Mouse (Mus musculus): ENCODE measurements around the gene Dnase1l3.

The Dnase1l3 gene

DNA sequence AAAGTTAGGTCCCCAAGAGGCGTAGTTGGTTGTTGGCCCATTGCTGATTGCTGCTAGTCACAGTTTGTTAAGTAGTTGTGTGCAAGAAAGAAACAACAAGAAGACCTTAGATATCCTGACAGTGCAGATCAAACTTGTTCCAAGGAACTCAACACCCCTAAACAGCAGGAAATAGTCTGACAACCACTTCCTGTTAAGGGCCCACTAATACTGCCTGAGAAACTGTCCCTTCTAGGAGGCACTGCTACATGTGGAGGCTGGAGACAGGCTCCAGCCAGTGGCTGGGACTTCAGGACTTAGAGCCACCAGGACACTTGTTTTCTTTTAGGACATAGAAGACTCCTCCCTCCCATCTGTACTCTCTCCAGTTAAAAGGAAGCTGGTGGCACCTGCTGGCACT is 16.9 kb downstream of the Dnase1l3 start:
- in situ Hi-C loops (cut with MboI): no loop called here

GRCm38 (mm10) chr14:7975177-7975576 is 19.2 kb downstream of the Dnase1l3 start:
- in situ Hi-C loops (cut with MboI): no loop called here

GRCm38 (mm10) chr14:7974643-7975042 is 19.7 kb downstream of the Dnase1l3 start:
- in situ Hi-C loops (cut with MboI): no loop called here

DNA sequence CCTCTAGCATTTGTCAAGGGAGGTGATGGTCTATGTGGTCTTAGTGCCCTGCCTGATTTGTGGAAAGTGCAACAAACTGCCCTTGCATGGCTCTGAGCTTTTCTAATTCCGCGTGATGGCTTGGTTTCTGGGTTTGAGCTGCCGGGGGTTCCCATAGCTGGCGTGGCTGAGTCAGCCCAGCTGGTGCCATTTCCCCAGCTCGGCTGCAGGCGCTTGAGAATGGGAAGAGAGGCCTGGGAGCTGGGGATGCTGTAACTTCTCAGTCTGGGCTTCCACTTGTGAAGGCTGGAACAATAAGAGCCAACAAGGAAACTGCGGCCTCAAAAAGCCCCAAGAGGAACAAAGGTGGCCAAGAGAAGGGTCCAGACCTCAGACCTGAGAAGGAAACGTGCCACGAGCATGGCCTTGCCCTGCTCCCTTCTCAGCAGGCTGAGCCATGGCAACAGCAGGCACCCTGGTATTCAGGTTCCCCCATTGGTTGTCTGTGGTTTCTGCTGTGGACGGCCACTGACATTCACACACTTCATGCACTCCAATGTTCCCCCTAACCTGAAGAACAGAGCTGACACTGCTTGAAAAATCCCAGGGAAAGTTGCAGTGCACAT is 22.4 kb downstream of the Dnase1l3 start:
- in situ Hi-C loops (cut with MboI): no loop called here

DNA sequence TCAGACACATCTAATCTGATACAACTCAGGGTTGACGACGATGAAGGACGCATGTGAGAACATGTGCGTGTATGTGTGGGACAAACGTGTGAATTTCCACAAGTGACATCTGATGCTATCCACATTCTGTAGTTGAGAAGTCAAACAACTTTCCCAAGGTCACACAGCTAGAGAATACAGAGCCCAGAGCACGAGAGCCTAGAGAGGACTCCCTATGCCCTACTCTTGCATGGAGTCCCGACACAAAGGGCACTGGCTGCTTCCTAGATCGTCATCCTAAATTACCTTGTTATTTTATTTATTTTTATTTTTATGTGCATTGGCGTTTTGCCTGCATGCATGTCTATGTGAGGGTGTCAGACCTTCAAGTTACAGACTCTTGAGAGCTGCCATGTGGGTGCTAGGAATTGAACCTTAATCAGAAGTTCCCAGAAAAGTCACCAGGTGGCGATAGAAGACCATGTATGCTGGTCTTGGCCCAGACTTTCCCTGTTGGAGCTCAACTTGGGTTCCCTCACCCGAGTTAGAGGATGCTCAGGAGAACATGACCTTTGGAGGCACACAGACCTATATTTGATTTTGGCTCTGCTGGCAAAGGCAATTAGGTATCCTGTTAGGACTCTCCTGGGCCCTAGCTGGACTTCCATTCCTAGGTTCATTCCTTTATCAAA is 30.0 kb downstream of the Dnase1l3 start:
- in situ Hi-C loops (cut with MboI): loop anchor here (10.0 kb wide), 1 partner anchor 80 kb away; no protein-coding TSS in a partner anchor

GRCm38 (mm10) chr14:7963160-7963559 is 31.2 kb downstream of the Dnase1l3 start:
- in situ Hi-C loops (cut with MboI): loop anchor here (10.0 kb wide), 1 partner anchor 82 kb away; no protein-coding TSS in a partner anchor

DNA sequence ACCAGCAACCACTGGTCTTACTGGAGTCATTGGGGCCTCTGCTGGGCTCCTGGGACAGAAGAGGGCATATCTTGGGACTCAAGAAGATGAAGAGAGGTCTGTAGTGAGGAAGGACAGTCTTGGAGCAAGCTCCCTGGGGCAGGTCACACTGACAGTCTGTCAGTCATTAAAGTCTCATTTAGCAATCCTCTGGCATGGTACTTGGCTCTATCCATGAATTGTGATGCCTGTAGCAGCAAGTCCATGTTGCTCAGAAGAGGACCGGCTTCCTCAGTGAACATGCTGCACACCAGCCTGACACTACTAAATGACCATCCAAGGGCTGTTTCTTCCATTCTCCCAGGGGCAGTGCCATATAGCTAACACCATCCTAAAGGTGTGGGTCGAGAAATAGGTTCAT is 31.7 kb downstream of the Dnase1l3 start:
- in situ Hi-C loops (cut with MboI): loop anchor here (10.0 kb wide), 1 partner anchor 82 kb away; no protein-coding TSS in a partner anchor

- in situ Hi-C loops (cut with MboI): loop anchor here (10.0 kb wide), 1 partner anchor 83 kb away; no protein-coding TSS in a partner anchor
These were observed 32.7 kb downstream of the Dnase1l3 start for GRCm38 (mm10) chr14:7961714-7962113.

GRCm38 (mm10) chr14:7960616-7961015 is 33.8 kb downstream of the Dnase1l3 start:
- in situ Hi-C loops (cut with MboI): loop anchor here (10.0 kb wide), 1 partner anchor 84 kb away; no protein-coding TSS in a partner anchor

- in situ Hi-C loops (cut with MboI): no loop called here
These were observed 37.3 kb downstream of the Dnase1l3 start, which contains the start of gene Gm45521 for GRCm38 (mm10) chr14:7957049-7957448. Gene Gm45521, plus strand, starts transcription at chr14:7957288.

DNA sequence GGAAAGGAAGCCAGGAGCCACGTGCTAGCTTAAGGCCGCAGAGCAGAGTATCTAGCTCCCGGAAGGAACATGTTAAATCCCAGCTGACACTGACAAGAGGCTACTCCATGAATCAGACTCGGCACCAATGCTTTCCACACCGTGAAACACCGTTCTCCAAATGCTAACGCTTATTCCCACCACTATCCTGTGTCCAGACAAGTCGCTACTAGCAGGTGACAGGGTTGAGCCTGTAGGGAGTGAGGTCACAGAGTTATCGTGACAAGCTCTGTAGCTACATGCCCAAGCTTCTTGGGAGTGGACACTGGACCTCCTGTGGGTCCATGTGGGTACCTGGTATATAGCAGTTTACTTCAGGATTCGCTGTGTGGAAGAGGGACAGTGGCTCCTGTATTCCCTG is 37.9 kb downstream of the Dnase1l3 start:
- in situ Hi-C loops (cut with MboI): no loop called here

- in situ Hi-C loops (cut with MboI): no loop called here
These were observed 40.3 kb downstream of the Dnase1l3 start for GRCm38 (mm10) chr14:7954071-7954471.

DNA sequence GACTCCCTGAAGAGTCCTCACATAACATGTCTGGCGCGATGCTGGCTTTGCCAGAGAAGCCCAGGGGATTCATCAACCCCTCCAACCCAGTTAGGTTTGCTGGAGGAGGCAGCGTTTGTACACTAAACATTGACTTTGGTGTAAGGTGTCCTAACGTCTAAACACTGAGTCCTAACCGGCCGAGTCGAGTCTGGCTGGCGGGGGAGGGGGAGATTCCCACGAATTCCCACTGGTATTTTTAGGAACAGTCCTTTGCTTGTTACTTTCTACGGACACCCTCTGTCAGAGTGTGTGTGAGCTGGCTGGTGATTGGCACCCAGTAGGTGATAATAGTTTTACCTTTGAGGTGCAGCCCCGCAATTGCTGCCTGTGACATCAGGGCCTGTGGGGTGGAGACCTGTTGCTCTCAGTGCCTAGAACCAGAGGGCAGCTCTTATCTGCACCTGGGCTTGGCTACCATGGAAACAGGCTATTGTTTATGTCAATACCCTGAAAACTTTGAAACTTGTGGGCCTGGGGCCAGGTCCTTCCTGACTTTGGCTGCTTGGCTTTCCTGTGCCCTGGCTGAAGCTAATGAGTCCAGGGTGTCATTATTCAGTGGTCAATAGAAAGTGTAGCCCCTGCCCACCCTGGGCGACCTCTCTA is 41.6 kb downstream of the Dnase1l3 start:
- in situ Hi-C loops (cut with MboI): no loop called here

- in situ Hi-C loops (cut with MboI): no loop called here
These were observed 43.1 kb downstream of the Dnase1l3 start for GRCm38 (mm10) chr14:7951234-7951633.

DNA sequence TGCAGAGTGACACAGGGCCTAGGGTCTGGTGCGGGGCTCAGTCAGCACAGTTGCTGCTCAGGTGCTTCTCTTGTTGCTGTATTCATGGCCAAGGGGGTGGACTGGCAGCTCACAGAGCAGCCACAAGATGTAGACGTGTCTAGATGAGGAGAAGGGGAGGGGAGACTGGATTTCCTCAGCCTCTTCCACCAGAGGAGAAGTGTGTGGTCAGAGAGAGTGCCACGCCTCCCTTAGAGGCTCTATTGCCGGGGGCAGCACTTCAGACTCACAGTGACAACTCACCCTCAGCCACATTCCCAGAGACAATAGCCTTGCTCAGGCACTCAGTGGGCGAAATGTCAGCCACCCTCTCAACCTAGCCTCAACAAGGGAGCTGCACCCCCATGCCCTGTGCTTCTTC is 49.1 kb downstream of the Dnase1l3 start:
- in situ Hi-C loops (cut with MboI): no loop called here

GRCm38 (mm10) chr14:7944349-7945039 is 49.9 kb downstream of the Dnase1l3 start:
- in situ Hi-C loops (cut with MboI): no loop called here

GRCm38 (mm10) chr14:7943801-7944135 is 50.6 kb downstream of the Dnase1l3 start:
- in situ Hi-C loops (cut with MboI): no loop called here

DNA sequence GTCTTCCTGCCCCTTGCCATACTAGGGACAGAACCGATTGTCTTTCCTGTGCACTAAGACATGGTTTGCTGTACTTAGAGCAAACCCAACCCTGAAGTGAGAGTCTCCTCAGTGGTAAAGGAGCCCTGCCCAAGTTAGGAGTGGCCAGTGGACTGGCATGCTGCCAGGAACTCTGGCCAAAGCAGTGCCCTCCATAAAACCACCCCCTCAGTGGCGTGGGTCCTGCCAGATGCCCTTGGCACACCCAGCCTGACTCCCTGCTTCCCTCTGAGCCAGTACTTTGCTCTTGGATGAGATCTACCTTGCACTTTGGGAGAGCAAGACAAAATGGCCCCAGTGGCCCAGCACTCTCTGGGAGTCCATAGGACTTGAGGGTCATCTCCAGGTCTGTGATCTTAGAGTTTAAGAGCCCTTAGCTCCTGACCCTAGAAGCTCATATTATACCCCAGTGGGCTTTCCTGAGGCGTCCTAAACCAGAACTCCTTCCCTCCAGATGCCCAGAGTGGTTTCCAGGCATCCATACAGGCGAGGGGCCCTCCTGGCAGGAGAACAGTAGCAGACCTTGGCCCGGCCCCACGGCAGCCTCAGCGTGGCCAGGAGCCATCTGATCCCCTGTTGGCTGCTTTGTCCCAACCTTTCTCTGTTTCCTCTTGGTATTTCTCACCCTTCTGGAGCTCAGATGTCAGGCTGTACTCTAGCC is 51.1 kb downstream of the Dnase1l3 start:
- in situ Hi-C loops (cut with MboI): no loop called here

GRCm38 (mm10) chr14:7941413-7941812 is 53.0 kb downstream of the Dnase1l3 start:
- in situ Hi-C loops (cut with MboI): no loop called here

DNA sequence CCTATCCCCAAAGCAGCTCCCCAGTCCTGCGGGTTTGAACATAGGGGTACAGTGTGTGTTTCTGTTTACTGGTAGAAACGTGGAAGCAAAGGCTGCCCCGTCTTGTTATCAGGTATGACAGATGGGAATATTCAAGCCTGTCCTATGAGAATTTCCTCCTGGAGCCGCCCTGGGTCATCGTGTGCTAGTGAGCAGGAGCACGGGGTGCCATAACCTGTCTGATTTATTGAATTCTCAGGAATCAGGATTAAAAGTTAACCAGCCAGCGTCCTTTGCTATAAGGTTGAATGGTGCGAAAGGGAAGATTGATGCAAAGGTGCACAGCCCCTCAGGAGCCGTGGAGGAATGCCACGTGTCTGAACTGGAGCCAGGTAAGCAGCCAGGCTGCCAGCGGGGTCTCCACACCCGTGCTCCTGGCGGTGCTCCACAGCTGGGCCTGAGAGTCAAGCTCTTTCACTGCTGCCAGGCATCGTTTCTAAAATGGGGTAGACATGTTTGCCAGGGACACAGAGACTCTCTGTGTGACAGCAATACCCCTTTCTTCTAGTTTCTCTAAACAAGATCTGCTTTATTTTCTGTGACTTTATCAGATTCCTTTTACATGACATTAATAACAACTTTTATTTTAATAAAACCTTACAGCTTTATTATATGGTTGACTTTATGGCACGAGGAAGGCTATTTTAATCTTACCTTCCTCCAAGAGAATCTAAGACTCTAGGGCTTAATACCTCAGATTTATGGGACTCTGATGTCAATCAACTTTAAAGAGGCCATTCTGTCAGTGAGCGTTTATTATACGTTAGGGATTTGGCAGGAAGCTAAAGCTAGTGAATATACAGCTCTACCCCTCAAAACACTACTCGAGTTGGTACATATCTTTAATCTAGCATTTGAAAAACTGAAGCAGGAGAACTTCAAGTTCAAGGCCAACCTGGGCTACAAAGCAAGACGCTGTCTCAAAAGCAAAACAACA is 55.3 kb downstream of the Dnase1l3 start:
- in situ Hi-C loops (cut with MboI): no loop called here

Data from mature B cell (primary cell).